Mouse (Mus musculus): Measurements from ENCODE around the gene Irf6.

Irf6 gene

GRCm38 (mm10) chr1:193152872-193153271, at the start of gene Irf6:
Gene Irf6 (plus strand): TSS chr1:193153111.
- peak; percentile 89 for DNase-seq (ENCODE audit: low spot score)

- DNase-seq (ENCODE audit: low spot score), result no peak
Observed at GRCm38 (mm10) chr1:193112093-193112492, 40.8 kb upstream of the Irf6 start.

GRCm38 (mm10) chr1:193122793-193123192, 30.1 kb upstream of the Irf6 start:
- no peak for DNase-seq (ENCODE audit: low spot score)

- no peak for DNase-seq (ENCODE audit: low spot score)
Observed at GRCm38 (mm10) chr1:193123290-193123689, 29.6 kb upstream of the Irf6 start.

- DNase-seq (ENCODE audit: low spot score), result no peak
Observed at GRCm38 (mm10) chr1:193125835-193126234, 27.1 kb upstream of the Irf6 start.

GRCm38 (mm10) chr1:193128055-193128454, 24.9 kb upstream of the Irf6 start:
- no peak for DNase-seq (ENCODE audit: low spot score)

- no peak for DNase-seq (ENCODE audit: low spot score)
Observed at GRCm38 (mm10) chr1:193129321-193129720, 23.6 kb upstream of the Irf6 start.

GRCm38 (mm10) chr1:193129786-193130455, 23.0 kb upstream of the Irf6 start, which contains the start of gene Diexf:
Gene Diexf (minus strand): TSS chr1:193130272.
- DNase-seq (ENCODE audit: low spot score), result peak; percentile 99

- DNase-seq (ENCODE audit: low spot score), result no peak
Observed at GRCm38 (mm10) chr1:193130456-193130825, 22.5 kb upstream of the Irf6 start.

GRCm38 (mm10) chr1:193130839-193131238, 22.1 kb upstream of the Irf6 start:
- peak; percentile 26 for DNase-seq (ENCODE audit: low spot score)

GRCm38 (mm10) chr1:193131311-193131948, 21.5 kb upstream of the Irf6 start:
- DNase-seq (ENCODE audit: low spot score), result no peak

- no peak for DNase-seq (ENCODE audit: low spot score)
Observed at GRCm38 (mm10) chr1:193132385-193132784, 20.5 kb upstream of the Irf6 start.

- DNase-seq (ENCODE audit: low spot score), result no peak
Observed at GRCm38 (mm10) chr1:193133726-193134125, 19.2 kb upstream of the Irf6 start.

- no peak for DNase-seq (ENCODE audit: low spot score)
Observed at GRCm38 (mm10) chr1:193138087-193138486, 14.8 kb upstream of the Irf6 start.

- no peak for DNase-seq (ENCODE audit: low spot score)
Observed at GRCm38 (mm10) chr1:193138669-193139068, 14.2 kb upstream of the Irf6 start.

GRCm38 (mm10) chr1:193141118-193141517, 11.8 kb upstream of the Irf6 start:
- DNase-seq (ENCODE audit: low spot score), result peak; percentile 84

GRCm38 (mm10) chr1:193142517-193143062, 10.3 kb upstream of the Irf6 start:
- no peak for DNase-seq (ENCODE audit: low spot score)

GRCm38 (mm10) chr1:193144516-193144915, 8.4 kb upstream of the Irf6 start:
- no peak for DNase-seq (ENCODE audit: low spot score)

- no peak for DNase-seq (ENCODE audit: low spot score)
Observed at GRCm38 (mm10) chr1:193145101-193145500, 7.8 kb upstream of the Irf6 start.

- DNase-seq (ENCODE audit: low spot score), result no peak
Observed at GRCm38 (mm10) chr1:193146416-193146815, 6.5 kb upstream of the Irf6 start.

GRCm38 (mm10) chr1:193149231-193149630, 3.7 kb upstream of the Irf6 start:
- DNase-seq (ENCODE audit: low spot score), result no peak

GRCm38 (mm10) chr1:193151134-193151533, 1.8 kb upstream of the Irf6 start:
- no peak for DNase-seq (ENCODE audit: low spot score)

GRCm38 (mm10) chr1:193153561-193153960, 650 bp downstream of the Irf6 start:
- DNase-seq (ENCODE audit: low spot score), result peak; percentile 58
